Mouse (Mus musculus) CH12F3 (cell line): Measurements from ENCODE around the gene Igdcc4.
"Not testable (repeated sequence)": the region's sequence is repeated elsewhere in the genome, so short reads cannot be mapped to it uniquely, and the experiment has no call there.

Experiments used
- in situ Hi-C: fragments of 300-500 bp; cut with MboI; formaldehyde crosslinking; loops from 2 replicates; pipeline ENCODE4 v1.14.3; 2020; ENCODE audit warnings: low sequenced_read_pairs

Gene Igdcc4

DNA sequence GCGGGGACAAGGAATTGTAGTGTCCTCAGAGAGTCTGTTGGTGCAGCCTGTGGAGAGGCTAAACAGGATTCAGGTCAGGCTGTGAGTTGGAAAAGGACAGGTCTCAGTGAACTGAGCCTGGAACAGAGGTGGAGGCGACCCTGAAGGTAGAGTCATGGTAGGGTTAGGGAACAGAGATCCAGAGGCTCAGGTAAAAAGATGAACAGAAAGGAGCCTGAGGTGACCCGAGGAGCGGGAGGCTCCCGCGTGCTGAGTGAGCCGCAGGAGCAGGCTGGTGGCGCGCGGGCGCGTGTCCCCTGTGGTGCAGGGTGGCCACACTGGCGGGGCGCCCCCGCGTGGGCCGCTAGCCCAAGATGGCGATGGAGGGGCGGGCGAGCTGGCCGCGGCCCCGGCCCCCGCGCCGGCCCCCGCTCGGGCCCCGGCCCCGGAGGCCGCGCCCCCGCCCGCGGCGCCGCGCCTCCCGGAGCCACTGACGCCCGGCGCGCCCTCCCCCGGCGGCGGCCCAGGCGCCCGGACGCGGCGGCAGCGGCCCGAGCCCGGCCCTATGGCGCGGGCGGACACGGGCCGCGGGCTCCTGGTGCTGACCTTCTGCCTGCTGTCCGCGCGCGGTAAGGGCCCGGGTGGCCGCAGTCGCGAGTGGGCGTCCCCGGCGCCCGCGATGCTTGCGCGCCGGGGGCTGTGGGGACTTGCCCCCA, at the start of gene Igdcc4:
Gene Igdcc4 (plus strand): TSS at position 496 of the 695 bp plus-strand sequence.
- in situ Hi-C loops = no loop called here

DNA sequence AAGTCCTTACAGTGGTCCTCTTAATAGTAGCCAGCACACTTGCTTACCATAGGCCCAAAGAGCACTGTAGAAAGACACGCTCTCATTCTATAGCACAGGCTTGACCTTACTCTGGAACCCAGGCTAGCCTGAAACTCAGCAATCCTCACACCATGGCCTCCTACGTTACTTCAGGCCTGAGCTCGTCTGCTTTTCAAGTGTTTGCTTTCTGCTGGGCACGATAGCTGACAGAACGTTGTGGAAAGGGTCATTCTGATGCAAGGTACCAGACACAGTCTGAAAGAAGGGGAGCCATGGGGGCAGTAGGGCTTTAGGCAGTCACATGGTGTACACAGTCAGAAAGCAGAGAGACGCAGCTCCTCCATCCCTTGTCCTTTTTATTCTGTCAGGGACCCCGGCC, 37.0 kb upstream of the Igdcc4 start:
- in situ Hi-C loops = no loop called here

DNA sequence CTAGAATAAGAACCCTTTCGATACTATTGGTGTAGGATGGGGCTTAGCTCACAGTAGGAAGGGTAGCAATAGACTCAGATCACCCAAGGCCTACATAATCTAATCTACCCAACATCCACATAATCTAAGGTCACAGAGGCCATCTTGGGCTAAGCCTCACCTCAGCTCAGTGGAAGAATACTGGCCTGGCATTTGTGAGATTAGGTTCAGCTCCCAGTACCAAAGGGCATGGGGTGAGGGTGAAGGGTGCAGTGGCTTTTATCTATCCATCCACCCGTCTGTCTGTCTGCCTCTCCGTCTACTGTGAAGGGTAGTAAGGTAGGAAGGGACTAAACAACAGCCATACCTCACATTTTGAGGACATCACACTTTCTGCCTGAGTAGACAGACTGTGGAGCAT, 30.7 kb upstream of the Igdcc4 start:
- in situ Hi-C loops = no loop called here

DNA sequence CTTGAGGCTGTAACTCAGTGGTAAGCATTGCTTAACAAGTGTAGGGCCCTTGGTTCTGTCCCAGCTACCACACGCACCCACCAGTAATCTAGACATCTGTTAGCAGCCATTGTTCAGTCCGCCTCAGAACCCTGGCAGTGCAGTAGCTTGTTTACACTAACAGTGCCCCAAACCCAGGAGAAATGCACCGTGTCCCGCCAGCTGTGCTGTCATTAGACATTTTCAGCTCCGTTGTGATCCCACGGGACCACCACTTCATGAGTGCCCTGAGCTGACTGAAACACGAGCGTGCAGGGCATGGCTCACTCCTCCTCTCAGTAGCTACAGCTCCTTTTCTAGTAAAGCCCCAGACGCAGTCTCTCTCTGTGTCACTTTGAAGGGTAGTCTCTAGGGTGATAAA, 27.7 kb upstream of the Igdcc4 start:
- in situ Hi-C loops = no loop called here

DNA sequence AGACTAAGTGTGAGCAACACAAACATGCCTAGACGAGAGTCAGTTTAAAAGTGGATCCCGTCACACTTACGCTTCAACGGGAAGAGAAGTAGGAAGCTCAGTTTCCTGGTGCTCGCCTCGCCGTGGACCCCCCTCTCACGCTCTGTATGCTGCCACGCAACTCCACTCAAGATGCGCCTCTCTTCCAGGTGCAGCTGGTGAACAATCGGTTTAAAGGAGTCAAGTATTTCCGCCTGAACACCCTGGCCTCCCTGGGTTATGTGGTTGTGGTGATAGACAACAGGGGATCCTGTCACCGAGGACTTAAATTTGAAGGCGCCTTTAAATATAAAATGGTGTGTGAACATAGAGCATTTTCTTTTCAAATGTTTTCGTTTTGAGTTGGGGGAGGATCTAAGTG, 27.0 kb upstream of the Igdcc4 start:
- in situ Hi-C loops = no loop called here

DNA sequence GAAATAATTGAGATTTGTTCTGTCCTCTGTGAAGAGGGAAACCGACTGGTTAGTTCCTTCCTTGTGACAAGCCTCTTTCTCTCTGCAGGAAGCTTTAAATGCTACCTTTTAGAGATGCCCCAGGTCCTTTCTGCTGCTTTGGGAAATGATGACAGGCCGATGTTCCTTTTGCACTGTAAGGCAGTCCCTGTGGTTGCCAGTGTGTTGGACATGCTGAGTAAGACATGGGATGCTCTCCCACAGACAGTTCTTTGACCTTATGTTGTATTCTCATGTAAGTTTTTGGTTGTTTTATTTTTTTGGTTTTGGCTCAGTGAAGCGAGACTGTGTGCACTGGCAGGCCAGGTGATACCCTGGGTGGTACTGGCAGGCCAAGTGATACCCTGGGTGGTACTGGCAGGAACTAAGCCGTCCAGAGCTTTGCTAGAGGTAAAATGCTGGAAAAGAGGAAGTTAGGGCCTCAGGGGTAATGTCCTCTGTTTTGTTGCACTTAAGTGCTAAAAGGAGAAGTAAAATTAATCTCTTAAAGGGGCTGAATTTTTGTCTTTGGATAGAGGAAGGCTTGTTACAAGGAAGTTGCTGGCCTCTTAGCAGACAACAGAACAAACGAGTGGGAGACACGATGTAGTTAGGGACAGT, 26.3 kb upstream of the Igdcc4 start:
- in situ Hi-C loops = no loop called here

DNA sequence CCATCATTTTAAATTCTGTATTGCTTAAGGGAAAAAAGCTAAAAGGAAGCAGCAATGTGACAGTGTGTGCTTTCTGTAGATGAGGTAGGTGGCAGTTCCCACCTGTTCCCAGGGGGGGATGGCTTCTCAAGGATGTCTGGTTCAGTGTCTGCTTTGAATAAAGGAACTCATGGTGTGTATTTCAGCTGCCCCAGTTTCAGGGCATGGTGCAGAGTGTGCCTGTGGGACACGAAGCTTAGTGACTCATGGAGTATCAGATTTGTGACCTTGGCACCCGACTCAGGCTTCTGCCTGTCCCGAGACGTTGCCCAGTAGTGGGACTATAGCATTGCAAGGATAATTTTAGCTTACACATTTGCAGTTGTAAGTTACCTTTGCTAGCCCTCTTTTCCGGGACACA, 23.8 kb upstream of the Igdcc4 start:
- in situ Hi-C loops = no loop called here

DNA sequence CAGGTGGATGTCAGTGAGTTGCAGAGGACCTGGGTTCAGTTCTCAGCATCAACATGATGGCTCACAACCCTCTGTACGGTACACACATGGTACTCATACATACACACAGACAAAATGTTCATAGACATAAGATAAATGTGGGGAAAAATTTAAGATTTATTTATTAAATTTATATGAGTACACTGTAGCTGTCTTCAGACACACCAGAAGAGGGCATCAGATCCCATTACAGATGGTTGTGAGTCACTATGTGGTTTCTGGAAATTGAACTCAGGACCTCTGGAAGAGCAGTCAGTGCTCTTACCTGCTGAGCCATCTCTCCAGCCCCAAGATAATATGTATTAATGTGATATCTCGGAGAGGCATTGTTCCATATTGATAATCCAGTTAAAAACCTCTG, 21.1 kb upstream of the Igdcc4 start:
- in situ Hi-C loops = not testable (repeated sequence)

DNA sequence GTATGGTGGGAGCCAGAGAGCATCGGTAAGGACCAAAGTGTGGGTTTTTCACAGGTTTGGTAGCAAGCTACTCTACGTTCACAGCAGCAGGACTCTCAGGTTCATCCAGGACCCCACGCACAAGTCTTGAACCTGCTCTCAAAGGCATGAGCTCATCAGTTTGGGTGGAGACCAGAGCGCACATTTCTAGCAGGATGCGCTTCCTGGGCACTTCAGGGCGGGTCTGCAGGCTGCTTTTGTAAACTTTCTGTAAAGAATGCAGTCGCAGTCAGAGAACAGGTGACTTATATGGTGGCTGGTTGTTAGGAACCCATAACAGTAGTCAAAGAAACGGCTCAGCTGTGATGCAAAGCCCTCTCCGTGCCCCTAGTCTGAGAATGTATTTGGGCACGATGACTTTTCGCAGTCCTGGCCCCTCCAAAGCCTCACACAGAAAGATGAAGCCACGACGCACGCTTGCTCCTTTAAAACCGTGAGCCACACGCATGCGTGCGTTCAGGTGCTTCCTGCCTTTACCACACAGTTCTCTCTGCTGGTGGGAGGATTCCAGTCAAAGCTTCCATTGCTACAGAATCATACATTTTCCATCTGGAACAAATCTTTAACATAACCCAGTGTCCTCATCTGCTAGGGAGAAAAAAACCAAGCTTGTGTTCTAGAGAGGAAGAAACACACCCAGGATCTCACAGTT, 18.1 kb upstream of the Igdcc4 start:
- in situ Hi-C loops = no loop called here

DNA sequence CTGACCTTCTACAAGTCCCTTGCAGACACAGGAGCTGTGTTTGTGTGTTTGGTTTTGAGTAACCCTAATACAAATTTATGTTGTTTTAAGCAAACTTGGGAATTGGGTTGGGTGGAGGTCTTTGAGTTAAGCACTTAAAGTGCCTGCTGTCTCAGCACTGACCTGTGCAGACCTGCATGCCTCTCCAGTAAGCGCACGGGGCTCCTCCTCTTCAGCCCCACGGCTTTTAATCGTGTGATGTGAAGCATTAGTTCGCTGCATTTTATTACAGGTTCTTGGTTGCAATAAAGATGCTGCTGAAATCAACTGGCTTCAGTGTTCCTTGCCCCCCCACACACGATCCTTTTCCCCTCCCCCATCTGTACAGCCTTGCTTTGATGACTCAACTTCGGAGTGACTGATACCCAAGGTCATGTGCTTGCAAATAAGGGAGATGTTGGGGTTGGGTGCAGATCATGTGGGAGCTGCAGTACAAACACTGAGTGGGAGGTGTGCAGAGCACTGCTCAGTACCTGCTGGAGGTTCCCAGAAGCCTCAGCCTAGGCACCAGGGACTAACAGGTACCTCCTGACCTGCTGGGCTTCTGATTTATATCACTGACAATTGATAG, 17.0 kb upstream of the Igdcc4 start:
- in situ Hi-C loops = no loop called here

DNA sequence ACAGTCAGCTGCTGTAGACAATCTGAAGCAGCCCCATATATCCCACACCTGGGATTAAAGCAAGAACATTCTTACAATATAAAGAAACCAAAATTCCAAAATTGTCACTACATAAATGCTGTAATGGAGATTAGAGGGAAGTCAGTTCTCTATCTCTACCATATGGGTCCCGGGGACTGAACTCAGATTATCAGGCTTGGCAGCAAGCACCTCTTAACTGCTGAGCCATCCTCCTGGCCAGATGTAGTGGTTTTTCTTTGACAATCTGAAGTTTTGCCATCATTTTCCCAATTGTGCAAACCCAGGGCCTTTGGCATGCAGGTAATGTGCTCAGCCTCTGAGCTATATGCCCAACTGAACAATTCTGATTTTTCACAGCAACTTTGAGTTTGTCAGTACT, 16.0 kb upstream of the Igdcc4 start:
- in situ Hi-C loops = no loop called here

DNA sequence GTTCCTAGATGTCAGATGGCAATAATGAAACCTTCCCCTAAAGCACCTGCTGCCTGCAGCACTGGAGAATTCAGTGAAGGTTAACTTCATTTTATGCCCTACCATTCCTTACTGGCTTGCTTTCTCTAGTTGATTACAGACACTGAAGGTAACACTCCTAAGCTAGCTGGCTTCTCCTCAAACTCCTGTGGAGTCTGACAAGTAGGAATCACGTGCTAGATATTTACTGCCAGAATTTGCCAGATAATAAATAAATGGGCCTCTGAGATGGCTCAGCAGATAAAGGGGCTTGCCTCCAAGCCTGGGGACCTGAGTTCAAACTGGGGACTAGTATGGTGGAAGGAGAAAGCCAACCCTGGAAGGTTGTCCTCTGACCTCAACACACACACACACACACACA, 14.5 kb upstream of the Igdcc4 start:
- in situ Hi-C loops = no loop called here

DNA sequence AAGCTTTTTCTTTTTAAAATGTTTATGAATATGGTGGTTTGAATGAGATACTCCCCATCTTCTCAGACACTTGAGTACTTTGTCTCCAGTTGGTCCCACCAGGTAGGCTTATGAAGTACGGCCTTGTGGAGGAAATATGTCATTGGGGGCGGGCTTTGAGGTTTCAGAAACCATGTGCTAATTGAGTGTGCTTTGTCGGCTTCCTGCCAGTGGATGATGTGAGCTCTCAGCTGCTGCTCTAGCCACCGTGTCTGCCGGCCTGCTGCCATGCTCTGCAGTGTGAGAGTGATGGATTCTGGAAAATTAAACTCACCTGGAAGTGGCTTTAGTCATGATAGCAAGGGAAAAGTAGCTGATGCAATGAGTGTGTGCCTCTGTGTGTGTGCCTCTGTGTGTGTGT, 13.8 kb upstream of the Igdcc4 start:
- in situ Hi-C loops = no loop called here

DNA sequence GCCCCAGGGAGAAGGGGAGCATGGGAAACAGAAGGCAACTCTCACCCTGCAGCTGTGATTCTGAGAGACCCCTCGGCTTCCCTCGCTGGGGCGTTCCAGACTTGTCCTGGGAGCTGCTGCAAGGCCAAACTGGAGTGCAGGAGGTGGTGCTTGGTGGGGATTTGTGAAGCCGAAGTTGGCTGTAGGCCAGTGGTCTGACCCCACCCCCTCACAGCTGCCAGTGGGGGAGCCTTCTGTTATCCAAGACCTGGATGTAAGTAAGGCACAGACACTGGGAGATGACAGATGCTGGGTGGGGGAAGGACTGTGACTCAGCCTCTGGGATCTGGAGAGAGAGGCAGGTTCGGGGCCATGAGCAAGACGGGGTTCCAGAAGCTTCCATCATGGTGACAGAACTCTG, 7.0 kb upstream of the Igdcc4 start:
- in situ Hi-C loops = no loop called here

DNA sequence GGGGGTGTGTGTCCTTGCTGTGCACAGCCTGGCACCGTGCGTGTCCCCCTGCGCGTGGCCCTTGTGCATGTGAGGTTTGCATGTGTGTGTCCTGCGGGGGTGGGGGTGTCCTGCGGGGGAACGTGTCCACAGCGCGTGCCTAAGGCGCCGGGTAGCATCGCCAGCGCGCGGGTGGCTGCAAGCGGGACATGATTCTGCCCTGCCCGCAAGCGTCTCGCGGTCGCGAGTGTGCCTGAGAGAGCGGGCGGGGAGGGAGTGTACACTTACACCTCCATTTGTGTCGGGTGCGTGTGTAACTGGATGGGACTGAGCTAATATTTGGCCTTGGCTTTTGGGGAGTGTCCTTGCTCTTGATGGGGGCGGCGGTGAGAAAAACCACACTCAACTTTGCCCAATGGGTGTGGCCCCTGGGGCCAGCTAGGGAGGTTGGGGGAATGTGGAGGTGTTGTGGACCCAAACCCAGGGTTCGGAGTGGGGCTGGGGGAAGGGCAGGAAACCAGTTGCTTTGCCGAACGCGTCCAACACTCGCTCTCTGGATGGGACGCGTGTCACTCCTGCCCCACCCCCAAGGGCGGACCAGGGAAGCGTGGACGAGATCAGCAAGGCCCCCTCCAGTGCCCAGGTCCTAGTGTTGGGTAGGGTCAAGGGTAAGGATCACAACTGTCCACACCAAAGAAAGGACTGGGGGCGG, 545 bp downstream of the Igdcc4 start:
- in situ Hi-C loops = no loop called here

DNA sequence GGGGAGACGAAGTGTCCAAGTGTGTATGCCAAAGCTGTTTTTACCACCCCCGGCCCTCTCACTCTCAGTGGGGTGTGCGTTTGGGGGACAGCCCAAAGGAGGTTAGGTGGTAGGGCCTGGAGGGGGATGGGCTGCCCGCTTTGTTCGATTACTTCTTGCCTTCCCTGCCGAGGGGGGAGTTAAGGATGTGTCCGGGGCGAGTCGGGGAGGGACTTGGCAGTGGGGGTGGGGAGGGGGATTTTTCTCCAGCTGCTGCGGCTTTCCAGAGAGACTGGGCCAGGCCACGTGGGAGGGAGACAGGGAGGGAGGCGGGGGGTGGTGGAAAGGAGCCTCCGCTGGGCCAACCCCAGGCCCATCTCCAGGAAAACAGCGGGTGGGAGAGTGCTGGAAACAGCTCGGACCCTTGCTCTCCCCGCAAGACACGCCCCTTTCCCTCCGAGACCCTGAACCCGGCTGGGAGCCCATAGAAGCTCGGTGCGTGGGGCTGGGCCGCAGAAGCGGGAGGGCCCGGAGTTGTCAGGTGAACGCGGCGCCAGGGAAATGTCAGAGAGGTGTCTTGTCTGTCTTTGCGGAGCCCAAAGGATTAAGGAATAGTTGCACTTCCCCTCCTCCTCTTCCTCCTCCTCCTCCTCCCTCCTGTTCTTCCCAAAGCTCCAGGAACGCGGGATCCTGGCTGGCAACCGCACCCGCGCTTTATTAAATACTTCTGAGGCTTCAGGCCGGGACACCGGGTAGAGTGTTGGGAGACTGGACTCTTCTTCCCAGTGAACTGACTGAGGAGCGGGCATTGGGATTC, 1.3 kb downstream of the Igdcc4 start:
- in situ Hi-C loops = no loop called here

DNA sequence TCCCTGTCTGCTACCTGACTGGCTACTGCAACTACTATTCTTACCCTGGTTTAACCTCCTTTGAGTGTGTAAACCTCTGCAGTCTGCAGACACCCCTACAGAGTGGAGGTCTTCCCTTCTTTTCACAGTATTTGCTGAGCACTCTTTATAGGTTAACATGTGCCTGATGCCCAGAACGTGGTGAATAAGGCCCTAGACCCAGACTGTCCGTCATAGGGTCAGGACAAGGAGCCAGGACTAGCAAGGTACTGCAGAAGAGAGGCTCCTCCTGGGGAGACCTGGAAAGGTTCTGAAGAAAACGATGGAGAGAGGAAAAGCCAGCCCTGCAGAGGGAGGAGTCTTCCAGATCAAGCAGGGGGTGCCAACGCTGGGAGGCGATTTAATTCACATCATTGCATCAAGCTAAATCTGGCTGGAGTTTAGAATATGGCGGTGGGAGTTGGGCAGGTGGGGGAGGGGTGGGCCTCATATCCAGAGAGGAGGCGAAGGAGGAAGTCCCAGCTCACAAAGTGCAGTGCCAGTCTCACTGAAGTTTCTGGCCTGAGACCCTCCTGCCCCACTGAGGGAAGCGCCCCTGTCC, 2.0 kb downstream of the Igdcc4 start:
- in situ Hi-C loops = no loop called here

DNA sequence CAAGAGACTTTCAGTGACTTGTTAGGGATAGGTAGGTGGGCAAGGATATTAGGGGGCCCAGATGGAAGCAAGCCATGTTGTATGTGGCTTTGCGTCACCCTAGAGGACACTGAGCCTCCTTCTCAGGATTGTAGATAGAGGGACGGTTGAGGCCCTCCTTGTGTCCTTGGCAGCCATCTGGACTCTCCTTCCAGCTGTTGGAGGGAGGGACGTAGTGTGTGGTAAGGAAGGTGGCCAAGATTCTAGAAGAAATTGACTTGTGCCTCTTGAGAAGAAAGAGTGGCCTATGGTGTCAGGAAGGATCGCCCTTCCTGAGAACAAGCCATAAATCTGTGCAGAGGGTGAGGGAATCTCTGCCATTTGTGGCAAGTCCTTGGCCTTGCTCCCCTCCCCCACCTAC, 5.5 kb downstream of the Igdcc4 start:
- in situ Hi-C loops = no loop called here

DNA sequence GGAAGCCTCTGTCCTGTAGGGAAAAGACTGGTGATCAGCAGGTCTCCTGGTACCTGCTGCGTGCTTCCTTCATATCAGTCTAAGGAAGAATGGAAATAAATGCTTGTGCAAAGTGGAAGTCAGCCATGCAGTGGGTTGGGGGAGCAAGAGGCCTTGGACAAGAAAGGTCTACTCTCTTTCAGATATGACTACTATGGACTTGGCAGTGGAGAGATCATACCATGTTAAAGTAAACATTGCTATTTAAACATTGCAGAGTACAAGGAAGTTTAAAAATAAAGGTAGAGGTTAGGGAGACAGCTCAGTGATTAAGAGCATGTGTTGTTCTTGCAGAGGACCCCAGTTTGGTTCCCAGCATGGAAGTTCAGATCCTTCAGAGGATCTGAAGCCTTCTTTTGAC, 6.6 kb downstream of the Igdcc4 start:
- in situ Hi-C loops = no loop called here
